Mouse (Mus musculus) skeletal muscle tissue, postnatal 0 days (tissue): Measurements from ENCODE around the gene Trim23. TPM values are rescaled to one million over a fixed set of nuclear protein-coding genes. Genes with fewer than 3 reads are reported as not detected.

Experiments used
- polyA plus RNA-seq: library from polyadenylated mRNA; unstranded; fragments of >200 nt; fragmentation: Nextera tagmentation; extraction: Ambion mirVana; gene quantifications from 2 replicates; pipeline ENCODE4 v1.2.1, GENCODE M21; 2015

Gene Trim23
- 16.0 and 18.4 TPM in 2 replicates for polyA plus RNA-seq

GRCm38 (mm10) chr13:104178650-104179121, at the start of gene Trim23:
Gene Trim23 (plus strand): TSS chr13:104178797.

GRCm38 (mm10) chr13:104177796-104178649, 574 bp upstream of the Trim23 start, which contains the start of gene Trappc13:
Gene Trappc13 (minus strand): TSS chr13:104178469.

GRCm38 (mm10) chr13:104228384-104229066, 49.9 kb downstream of the Trim23 start, which contains the start of the genes Cenpk and Ppwd1:
Gene Cenpk (plus strand): TSS chr13:104228611.
Gene Ppwd1 (minus strand): TSS chr13:104228843.

Other genes with a start within 250 kb of the Trim23 start
- gene Nln, start 69.2 kb upstream of the Trim23 start, polyA plus RNA-seq, result 10.8 and 11.8 TPM in 2 replicates
- 2.0 and 2.3 TPM in 2 replicates for gene Sgtb, start 69.1 kb upstream of the Trim23 start, polyA plus RNA-seq
- gene Trappc13, start 328 bp upstream of the Trim23 start, polyA plus RNA-seq, result 34.2 and 35.4 TPM in 2 replicates
- gene Cenpk, start 49.8 kb downstream of the Trim23 start, polyA plus RNA-seq, result 15.5 and 16.5 TPM in 2 replicates
- gene Ppwd1, start 50.0 kb downstream of the Trim23 start, polyA plus RNA-seq, result 6.1 and 6.6 TPM in 2 replicates
- gene Adamts6, start 109.0 kb downstream of the Trim23 start, polyA plus RNA-seq, result 0.57 and 0.77 TPM in 2 replicates